Mouse (Mus musculus): ENCODE data around the gene Olfr1193.

DNA sequence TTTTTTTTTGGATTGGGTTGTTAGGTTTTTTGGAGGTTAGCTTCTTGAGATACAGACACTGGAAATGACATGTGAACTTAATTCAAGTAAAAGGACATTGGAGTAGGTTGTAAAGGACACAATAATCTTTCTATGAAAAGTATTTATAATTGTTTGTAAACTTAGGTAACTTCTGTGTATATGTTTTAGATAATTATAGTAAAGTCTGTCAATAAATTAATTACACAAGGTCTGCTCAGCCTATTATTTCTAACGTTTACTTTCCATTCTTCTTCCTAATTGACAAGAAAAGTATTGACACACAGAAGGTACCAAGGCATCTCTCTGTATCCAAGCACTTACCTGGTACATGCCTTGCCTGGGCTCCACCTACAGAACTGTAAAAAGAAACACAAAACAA is 27.2 kb upstream of the Olfr1193 start, which contains the start of gene Olfr1192-ps1:
- TF ChIP-seq CTCF (IDR thresholded peaks at IDR 0.05; ENCODE audit: low read depth) (no peak), EP300 (optimal IDR thresholded peaks at IDR 0.05) (no peak)

Data from stomach, postnatal 0 days (tissue).